Mouse (Mus musculus): ENCODE results near the gene Plod3.

Gene Plod3

GRCm38 (mm10) chr5:136965210-136965609, 21.6 kb upstream of the Plod3 start:
- no peak for DNase-seq

- DNase-seq = no peak
These were observed 21.1 kb upstream of the Plod3 start for GRCm38 (mm10) chr5:136965686-136966085.

- no peak for DNase-seq
These were observed 20.5 kb upstream of the Plod3 start, which contains the start of gene Cldn15 for GRCm38 (mm10) chr5:136966331-136966730. Cldn15 (plus strand) TSS chr5:136966616.

GRCm38 (mm10) chr5:136966861-136967455, 19.9 kb upstream of the Plod3 start:
- DNase-seq = no peak

- no peak for DNase-seq
These were observed 19.2 kb upstream of the Plod3 start for GRCm38 (mm10) chr5:136967592-136967991.

GRCm38 (mm10) chr5:136970703-136971102, 16.1 kb upstream of the Plod3 start:
- peak; percentile 51 for DNase-seq

- DNase-seq = no peak
These were observed 13.1 kb upstream of the Plod3 start for GRCm38 (mm10) chr5:136973670-136974069.

- no peak for DNase-seq
These were observed 9.1 kb upstream of the Plod3 start for GRCm38 (mm10) chr5:136977769-136978168.

GRCm38 (mm10) chr5:136979762-136980161, 7.1 kb upstream of the Plod3 start:
- DNase-seq = no peak

- DNase-seq = no peak
These were observed 5.8 kb upstream of the Plod3 start for GRCm38 (mm10) chr5:136980974-136981373.

- peak; percentile 57 for DNase-seq
These were observed 4.4 kb upstream of the Plod3 start for GRCm38 (mm10) chr5:136982338-136982930.

GRCm38 (mm10) chr5:136984828-136985227, 2.0 kb upstream of the Plod3 start:
- no peak for DNase-seq

- DNase-seq = peak; percentile 68
These were observed 517 bp downstream of the Plod3 start for GRCm38 (mm10) chr5:136987138-136987933.

- DNase-seq = no peak
These were observed 1.1 kb downstream of the Plod3 start, which contains the start of gene Znhit1 for GRCm38 (mm10) chr5:136987934-136988271. Znhit1 (minus strand) TSS chr5:136988021.

GRCm38 (mm10) chr5:136988420-136988819, 1.6 kb downstream of the Plod3 start:
- peak; percentile 75 for DNase-seq

- DNase-seq = no peak
These were observed 3.0 kb downstream of the Plod3 start for GRCm38 (mm10) chr5:136989801-136990200.

GRCm38 (mm10) chr5:136999449-136999848, 12.6 kb downstream of the Plod3 start:
- no peak for DNase-seq

- DNase-seq = no peak
These were observed 13.8 kb downstream of the Plod3 start for GRCm38 (mm10) chr5:137000612-137001011.

- no peak for DNase-seq
These were observed 20.5 kb downstream of the Plod3 start for GRCm38 (mm10) chr5:137007276-137007675.

GRCm38 (mm10) chr5:137009988-137010387, 23.2 kb downstream of the Plod3 start:
- DNase-seq = peak; percentile 69

- DNase-seq = no peak
These were observed 25.7 kb downstream of the Plod3 start for GRCm38 (mm10) chr5:137012401-137012950.

- DNase-seq = no peak
These were observed 29.1 kb downstream of the Plod3 start for GRCm38 (mm10) chr5:137015913-137016312.

GRCm38 (mm10) chr5:137024318-137024717, 37.5 kb downstream of the Plod3 start:
- no peak for DNase-seq

- DNase-seq = peak; percentile 88
These were observed 38.3 kb downstream of the Plod3 start for GRCm38 (mm10) chr5:137025132-137025531.

Measured in right cerebral cortex, postnatal 14 days (tissue).